Mouse (Mus musculus): ENCODE results near the gene Timm29. TPM values are rescaled to one million over a fixed set of nuclear protein-coding genes. Genes with fewer than 3 reads are reported as not detected.

Timm29 gene
- 10 to 100 TPM; 58.3 to 62.0 TPM for total RNA-seq (2021)
- long read RNA-seq, experiment 1, transcript Timm29-201 (2 exons, 3,170 nt), result major isoform, 90 of 100 reads
- long read RNA-seq, experiment 1, partial matches to known transcripts, result 0 of 100 reads
- long read RNA-seq, experiment 1, other reads (novel, unspliced or antisense), result 10 of 100 reads
- long read RNA-seq, experiment 2, transcript Timm29-201 (2 exons, 3,170 nt), result major isoform, 118 of 137 reads
- long read RNA-seq, experiment 2, partial matches to known transcripts, result 0 of 137 reads
- long read RNA-seq, experiment 2, other reads (novel, unspliced or antisense), result 19 of 137 reads

GRCm38 (mm10) chr9:21592703-21593121 lies at the start of gene Timm29, which contains the start of gene Yipf2:
TSS of gene Timm29 (plus strand) at chr9:21592722.
TSS of gene Yipf2 (minus strand) at chr9:21592828.
- peak; percentile 92 to 94 for DNase-seq (ENCODE audit: low spot score in 2 of 2)
- Histone ChIP-seq H3K27ac (peak within 1 kb of the TSS; percentile 90), H3K4me3 (peak within 1 kb of the TSS; percentile 91)
- no peak for TF ChIP-seq CTCF (conservative IDR thresholded peaks at IDR 0.05)

DNA sequence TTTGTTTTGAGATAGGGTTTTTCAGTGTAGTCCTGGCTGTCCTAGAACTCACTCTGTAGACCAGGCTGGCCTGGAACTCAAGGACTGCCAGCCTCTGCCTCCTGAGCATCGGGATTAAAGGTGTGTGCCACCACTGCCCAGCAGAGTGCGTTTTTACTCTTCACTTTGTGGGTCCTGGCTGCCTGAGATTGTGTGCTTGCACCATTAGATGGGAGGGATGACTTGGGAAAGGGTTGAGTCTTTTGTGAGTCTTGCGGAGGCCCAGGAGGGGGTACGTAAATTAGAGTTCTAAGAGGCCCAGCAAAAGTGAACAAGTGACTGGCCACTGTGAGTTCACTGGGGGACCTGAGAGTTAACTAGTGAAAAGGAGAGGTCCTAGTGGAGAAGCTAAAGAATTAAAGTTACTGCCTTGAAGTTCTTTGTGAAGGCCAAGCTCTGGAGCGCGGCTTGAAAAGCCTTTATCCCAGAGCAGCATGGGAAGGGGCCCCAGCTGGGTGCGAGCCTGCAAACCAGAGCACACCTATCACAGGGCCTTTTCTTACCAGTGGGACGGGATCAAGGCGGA lies 47.1 kb upstream of the Timm29 start:
- no peak for TF ChIP-seq CTCF (conservative IDR thresholded peaks at IDR 0.05)
- DNase-seq (ENCODE audit: low spot score in 2 of 2), result no peak
- Histone ChIP-seq H3K27ac (peak overlapping the region; percentile 81), H3K4me3 (peak overlapping the region; percentile 56)

DNA sequence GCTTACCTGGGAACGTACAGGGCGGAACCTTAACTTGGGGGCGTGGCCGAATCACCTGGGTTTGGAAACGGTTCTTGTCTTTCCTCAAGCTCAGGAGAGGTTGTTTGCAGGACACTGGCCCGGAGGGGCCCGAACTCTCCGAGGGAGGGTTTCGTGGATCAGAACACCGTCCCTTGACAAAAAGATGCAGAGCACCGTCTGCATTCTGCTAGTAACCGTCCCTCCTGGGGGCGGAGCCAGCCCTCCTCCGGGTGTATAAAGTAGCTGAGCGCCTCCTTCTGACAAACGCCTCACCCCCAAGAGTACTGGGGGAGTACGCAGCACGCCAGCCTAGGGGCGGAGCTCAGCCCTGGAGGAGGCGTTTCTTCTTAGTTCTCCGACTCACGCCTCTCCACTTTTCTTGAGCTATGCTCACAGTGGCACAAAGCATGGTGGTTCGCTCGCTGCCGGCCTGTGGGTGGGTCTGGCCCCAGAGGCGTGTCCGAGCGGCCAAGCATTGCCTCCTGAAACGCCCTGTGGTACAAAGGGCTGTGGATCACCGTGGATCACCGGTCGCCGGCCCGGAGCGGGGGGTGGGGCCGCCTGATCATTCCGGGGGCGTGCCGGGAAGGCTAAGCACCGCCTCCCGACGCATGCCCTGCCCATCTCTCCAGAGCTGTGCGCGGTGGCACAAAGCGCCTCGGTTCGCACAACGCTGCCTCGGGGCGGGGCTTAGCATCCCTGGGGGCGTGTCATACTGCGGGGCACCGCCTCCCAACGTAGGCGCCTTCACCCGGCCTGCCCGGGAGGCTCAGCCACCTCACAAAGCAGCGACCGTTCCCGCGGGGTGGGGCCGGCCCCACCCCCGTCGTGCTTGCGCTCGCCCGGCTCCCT lies 46.4 kb upstream of the Timm29 start:
- TF ChIP-seq CTCF (conservative IDR thresholded peaks at IDR 0.05), result no peak; the same call in none of the 2 replicates
- Histone ChIP-seq H3K4me3 (peak overlapping the region; percentile 56), H3K27ac (peak overlapping the region; percentile 81)
- peak; percentile 99 for DNase-seq (ENCODE audit: low spot score in 2 of 2)

DNA sequence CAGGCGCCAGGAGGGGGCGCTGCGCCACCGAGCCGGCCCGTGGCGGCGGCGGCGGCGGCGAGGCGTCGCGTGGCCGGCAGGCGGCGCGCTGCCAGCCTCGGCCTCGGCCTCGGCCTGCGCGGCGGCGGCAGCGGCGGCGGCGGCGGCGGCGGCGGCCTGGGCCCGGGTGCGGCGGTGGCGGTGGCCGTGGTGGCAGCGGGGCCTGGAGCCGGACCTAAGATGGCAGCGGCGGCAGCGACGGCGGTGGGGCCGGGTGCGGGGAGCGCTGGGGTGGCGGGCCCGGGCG lies 45.8 kb upstream of the Timm29 start, which contains the start of gene Carm1:
TSS of gene Carm1 (plus strand) at position 106 of the 286 bp plus-strand sequence.
- peak within 1 kb of the TSS; percentile 74 for H3K4me3 ChIP-seq
- H3K27ac ChIP-seq, result peak within 1 kb of the TSS; percentile 97
- TF ChIP-seq CTCF (conservative IDR thresholded peaks at IDR 0.05), result peak; percentile 63; the same call in 1 of the 2 replicates
- no peak for DNase-seq (ENCODE audit: low spot score in 2 of 2)

DNA sequence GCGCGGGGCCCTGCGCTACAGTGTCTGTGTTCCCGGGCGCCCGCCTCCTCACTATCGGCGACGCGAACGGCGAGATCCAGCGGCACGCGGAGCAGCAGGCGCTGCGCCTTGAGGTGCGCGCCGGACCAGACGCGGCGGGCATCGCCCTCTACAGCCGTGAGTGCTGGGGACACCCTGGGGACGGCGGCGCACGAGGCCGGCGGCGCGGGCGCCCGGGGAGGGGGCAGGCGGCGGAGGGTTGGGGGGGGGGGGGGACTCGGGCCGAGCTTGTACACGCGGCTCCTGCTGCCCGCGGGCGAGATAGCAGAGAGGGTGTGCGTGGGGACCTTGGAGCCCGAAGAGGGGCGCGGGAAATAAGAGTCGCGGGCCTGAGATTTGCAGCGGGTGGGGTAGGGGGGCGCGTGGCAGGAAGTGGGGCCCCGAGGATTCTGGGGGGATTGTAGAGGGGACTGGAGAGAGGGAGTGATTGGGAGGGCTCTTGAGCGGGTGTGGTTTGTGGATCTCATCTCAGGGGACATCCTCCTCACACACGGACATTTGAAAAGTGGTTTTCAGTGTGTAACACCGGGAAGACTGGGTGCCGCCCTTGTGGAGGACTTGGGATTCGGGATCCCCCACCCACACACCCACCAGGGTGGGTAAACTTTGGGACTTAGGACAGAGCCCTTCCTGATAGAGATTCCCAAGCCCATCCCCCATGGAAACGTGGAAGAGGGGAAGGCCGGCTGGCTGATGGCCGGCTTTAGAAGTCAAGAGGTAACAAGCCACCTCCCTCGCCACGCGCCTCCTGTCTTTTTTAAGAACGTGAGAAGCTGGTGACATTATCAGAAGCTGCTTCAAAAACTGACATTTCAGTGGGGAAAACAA lies 45.2 kb upstream of the Timm29 start:
- DNase-seq (ENCODE audit: low spot score in 2 of 2), result peak in 1 of 2 experiments; percentile 30
- Histone ChIP-seq H3K27ac (peak overlapping the region; percentile 97), H3K4me3 (peak overlapping the region; percentile 74)
- no peak; the same call in 1 of the 2 replicates for TF ChIP-seq CTCF (conservative IDR thresholded peaks at IDR 0.05)

DNA sequence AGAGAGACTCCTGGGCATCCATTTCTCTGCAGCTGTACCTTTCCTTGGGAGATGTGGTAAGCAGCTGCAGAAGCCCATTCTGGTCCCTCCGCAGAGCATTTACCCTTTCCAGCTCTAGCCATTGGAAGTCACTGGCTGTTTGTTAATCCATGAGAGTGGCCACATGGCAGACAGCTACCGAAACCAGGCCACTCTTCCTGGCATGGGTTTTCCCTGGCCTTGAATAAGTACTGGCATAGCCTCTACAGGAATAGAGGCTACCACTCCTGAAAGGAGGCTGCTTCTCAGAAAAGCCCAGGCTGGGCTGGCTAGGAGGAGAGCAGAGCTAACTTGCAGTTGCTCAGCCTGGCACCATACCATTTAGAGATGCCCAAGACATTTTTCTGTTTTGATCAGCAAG lies 41.5 kb upstream of the Timm29 start:
- DNase-seq (ENCODE audit: low spot score in 2 of 2), result no peak
- no peak overlapping the region for H3K4me3 ChIP-seq
- TF ChIP-seq CTCF (conservative IDR thresholded peaks at IDR 0.05), result no peak
- H3K27ac ChIP-seq, result peak overlapping the region; percentile 28

GRCm38 (mm10) chr9:21553607-21554273 lies 38.8 kb upstream of the Timm29 start:
- TF ChIP-seq CTCF (conservative IDR thresholded peaks at IDR 0.05), result no peak
- no peak for DNase-seq (ENCODE audit: low spot score in 2 of 2)
- no peak overlapping the region for H3K4me3 ChIP-seq
- H3K27ac ChIP-seq, result no peak overlapping the region

DNA sequence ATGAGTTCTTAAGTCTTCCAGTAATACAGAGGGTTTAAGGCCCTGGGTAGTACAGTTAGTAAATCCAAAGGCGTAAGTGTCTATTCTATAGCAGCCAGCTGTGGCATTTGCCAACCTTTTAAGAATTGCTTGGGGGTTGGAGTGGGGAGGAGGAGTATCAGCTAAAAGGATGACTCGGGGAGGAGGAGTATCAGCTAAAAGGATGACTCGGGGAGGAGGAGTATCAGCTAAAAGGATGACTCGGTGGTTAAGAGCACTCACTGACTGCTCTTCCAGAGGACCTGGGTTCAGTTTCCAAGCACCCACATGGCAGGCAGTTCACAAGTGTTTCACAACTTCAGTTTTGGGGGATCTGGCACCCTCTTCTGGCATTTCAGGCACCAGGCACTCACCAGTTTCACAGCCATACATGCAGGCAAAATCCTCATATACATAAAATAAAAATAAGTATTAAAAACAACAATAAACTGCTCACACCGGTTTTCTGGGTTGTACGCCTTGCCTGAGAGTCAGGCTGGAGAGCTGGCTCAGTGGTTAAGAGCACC lies 37.3 kb upstream of the Timm29 start:
- Histone ChIP-seq H3K4me3 (no peak overlapping the region), H3K27ac (no peak overlapping the region)
- no peak for DNase-seq (ENCODE audit: low spot score in 2 of 2)
- peak; percentile 40; the same call in 1 of the 2 replicates for TF ChIP-seq CTCF (conservative IDR thresholded peaks at IDR 0.05)

GRCm38 (mm10) chr9:21556996-21557395 lies 35.5 kb upstream of the Timm29 start:
- no peak for TF ChIP-seq CTCF (conservative IDR thresholded peaks at IDR 0.05)
- no peak overlapping the region for H3K4me3 ChIP-seq
- DNase-seq (ENCODE audit: low spot score in 2 of 2), result no peak
- H3K27ac ChIP-seq, result no peak overlapping the region

GRCm38 (mm10) chr9:21557556-21557955 lies 35.0 kb upstream of the Timm29 start:
- H3K4me3 ChIP-seq, result no peak overlapping the region
- no peak for DNase-seq (ENCODE audit: low spot score in 2 of 2)
- no peak overlapping the region for H3K27ac ChIP-seq
- TF ChIP-seq CTCF (conservative IDR thresholded peaks at IDR 0.05), result no peak

GRCm38 (mm10) chr9:21558366-21558765 lies 34.2 kb upstream of the Timm29 start:
- no peak for DNase-seq (ENCODE audit: low spot score in 2 of 2)
- Histone ChIP-seq H3K27ac (no peak overlapping the region), H3K4me3 (no peak overlapping the region)
- no peak for TF ChIP-seq CTCF (conservative IDR thresholded peaks at IDR 0.05)
